In genomic region chr3:32748384-32748783, GRCm38 (mm10) we compare ENCODE assay signal across 16 mouse cellular contexts.
A peak's percentile ranks its signal among the peaks of the same experiment; 100 is the strongest.
DNase-seq lines count a peak whose midpoint lies in the region.
"Had no signal": no experiment of that assay in that cellular context is flagged by ENCODE, and none has a peak within 500 bp of the region (broad histone marks: within the 10 kb centered on the region; RNA-seq: fewer than 3 reads in every experiment).

No protein-coding gene starts in this region.

- DNase-seq in frontal cortex, postnatal 36 days (ENCODE audit: low spot score in 2 of 2) = peak; percentile 22 to 31
- no peak for DNase-seq in frontal cortex, postnatal 25 days (ENCODE audit: low spot score in 2 of 2)
- peak; percentile 34 for DNase-seq in right cerebral cortex, adult 18-20 months
- DNase-seq in right cerebral cortex, postnatal 14 days = no peak
- DNase-seq in brain, adult 2 months (ENCODE audit: low read depth, low spot score) = peak; percentile 54
- DNase-seq in telencephalon, adult 2 months (ENCODE audit: low read depth, low spot score) = peak; percentile 26
- DNase-seq: adrenal gland, adult 2 months; adrenal gland, postnatal 14 days; cerebellum, adult 11-12 months; cerebellum, adult 8-10 months; cerebellum, postnatal 14 days; gastrocnemius, postnatal 10 days; gastrocnemius, postnatal 36 days; heart, adult 2 months; heart, postnatal 14 days; heart, postnatal 4 days had no signal

Comparison
In these comparisons a context has a peak if more than half of its experiments do, and no peak if none do; other contexts are left out.
1. DNase-seq: peak in frontal cortex, postnatal 36 days (2 of 2), right cerebral cortex, adult 18-20 months (single experiment), brain, adult 2 months (single experiment) and telencephalon, adult 2 months (single experiment); none in frontal cortex, postnatal 25 days (0 of 2) and right cerebral cortex, postnatal 14 days (single experiment).